Mouse (Mus musculus) megakaryocyte, embryonic 14.5 days (primary cell): ENCODE measurements at regions not wholly inside any gene's neighbourhood (a gene's known extent, or its start where the extent isn't known, plus 50 kb on each side); places are given as distances from the start of the nearest gene placed in this dataset.
"Not testable (repeated sequence)": the region's sequence is repeated elsewhere in the genome, so short reads cannot be mapped to it uniquely, and the experiment has no call there.

ENCODE experiments used
- H3K27me3 ChIP-seq: replicated peaks from 2 replicates; pipeline ENCODE3; 2012; ENCODE audit warnings: inconsistent platforms
- H3K36me3 ChIP-seq: replicated peaks from 2 replicates; pipeline ENCODE3; 2012; ENCODE audit warnings: low read length, inconsistent platforms, mixed read lengths
- H3K4me1 ChIP-seq: 2 replicates; pipeline ENCODE4 v1.6.1; 2012; ENCODE audit warnings: inconsistent platforms
- H3K4me3 ChIP-seq: replicated peaks from 2 replicates; pipeline ENCODE3; 2012; ENCODE audit warnings: moderate library complexity, mild to moderate bottlenecking, inconsistent platforms
- H3K9me3 ChIP-seq: 2 replicates; pipeline ENCODE4 v1.6.1; 2012; ENCODE audit warnings: inconsistent platforms
- FLI1 ChIP-seq: IDR thresholded peaks from 2 replicates; pipeline ENCODE4 v1.6.1; 2012; ENCODE audit warnings: low read length, inconsistent platforms, mixed read lengths
- GATA1 ChIP-seq: IDR thresholded peaks from 3 replicates; pipeline ENCODE4 v1.6.1; 2012; ENCODE audit warnings: mixed read lengths, low read length, inconsistent platforms, borderline replicate concordance

GRCm38 (mm10) chr19:27123806-27124469, 92.3 kb upstream of the Vldlr start:
- H3K4me3 ChIP-seq = peak overlapping the region; percentile 73
- peaks cover 62% of the 10 kb centered on the region for H3K4me1 ChIP-seq
- TF ChIP-seq GATA1 = no peak
- no peak for TF ChIP-seq FLI1
- H3K36me3 ChIP-seq = peaks cover 23% of the 10 kb centered on the region
- H3K27me3 ChIP-seq = no peaks in the 10 kb centered on the region
- H3K9me3 ChIP-seq = peaks cover 9% of the 10 kb centered on the region

GRCm38 (mm10) chr19:27128501-27128900, 87.8 kb upstream of the Vldlr start:
- H3K27me3 ChIP-seq = not testable (repeated sequence)

GRCm38 (mm10) chr19:27134360-27134759, 81.9 kb upstream of the Vldlr start:
- TF ChIP-seq FLI1 (no peak), GATA1 (no peak)
- Histone ChIP-seq H3K9me3 (no peaks in the 10 kb centered on the region), H3K4me3 (no peak overlapping the region), H3K36me3 (peaks cover 14% of the 10 kb centered on the region), H3K27me3 (no peaks in the 10 kb centered on the region), H3K4me1 (peaks cover 66% of the 10 kb centered on the region)

More at GRCm38 (mm10) chr19:27128501-27128900, 87.8 kb upstream of the Vldlr start:
- peaks cover 14% of the 10 kb centered on the region for H3K36me3 ChIP-seq
- H3K4me3 ChIP-seq = peak overlapping the region; percentile 87
- peaks cover 48% of the 10 kb centered on the region for H3K4me1 ChIP-seq
- not testable (repeated sequence) for H3K9me3 ChIP-seq

- H3K36me3 ChIP-seq = peaks cover 19% of the 10 kb centered on the region
- H3K4me3 ChIP-seq = peak overlapping the region; percentile 86
- peaks cover 92% of the 10 kb centered on the region for H3K4me1 ChIP-seq
- no peaks in the 10 kb centered on the region for H3K27me3 ChIP-seq
- no peak for TF ChIP-seq FLI1
- TF ChIP-seq GATA1 = peak; percentile 36; the same call in 1 of the 3 replicates
- peaks cover 4% of the 10 kb centered on the region; the same call in 1 of the 2 replicates for H3K9me3 ChIP-seq
Observed at GRCm38 (mm10) chr19:27140892-27141291, 75.4 kb upstream of the Vldlr start.

- TF ChIP-seq GATA1 = no peak
- no peak for TF ChIP-seq FLI1
- H3K27me3 ChIP-seq = no peaks in the 10 kb centered on the region
- peak overlapping the region; percentile 21 for H3K4me3 ChIP-seq
- H3K4me1 ChIP-seq = peaks cover 92% of the 10 kb centered on the region
- H3K36me3 ChIP-seq = peaks cover 24% of the 10 kb centered on the region
- peaks cover 4% of the 10 kb centered on the region; the same call in 1 of the 2 replicates for H3K9me3 ChIP-seq
Observed at GRCm38 (mm10) chr19:27142181-27142580, 74.1 kb upstream of the Vldlr start.

- Histone ChIP-seq H3K36me3 (peaks cover 24% of the 10 kb centered on the region), H3K4me1 (peaks cover 92% of the 10 kb centered on the region), H3K9me3 (peaks cover 1% of the 10 kb centered on the region; the same call in 1 of the 2 replicates), H3K4me3 (peak overlapping the region; percentile 0), H3K27me3 (no peaks in the 10 kb centered on the region)
- TF ChIP-seq FLI1 (no peak), GATA1 (no peak)
Observed at GRCm38 (mm10) chr19:27147404-27147803, 68.9 kb upstream of the Vldlr start.

GRCm38 (mm10) chr19:27148330-27148729, 68.0 kb upstream of the Vldlr start:
- peaks cover 17% of the 10 kb centered on the region for H3K36me3 ChIP-seq
- no peak for TF ChIP-seq GATA1
- no peak for TF ChIP-seq FLI1
- H3K4me3 ChIP-seq = peak overlapping the region; percentile 51
- no peaks in the 10 kb centered on the region for H3K27me3 ChIP-seq
- peaks cover 89% of the 10 kb centered on the region for H3K4me1 ChIP-seq
- H3K9me3 ChIP-seq = no peaks in the 10 kb centered on the region

- Histone ChIP-seq H3K9me3 (peaks cover 5% of the 10 kb centered on the region), H3K4me3 (peak overlapping the region; percentile 68), H3K36me3 (peaks cover 18% of the 10 kb centered on the region), H3K4me1 (peaks cover 79% of the 10 kb centered on the region), H3K27me3 (no peaks in the 10 kb centered on the region)
- TF ChIP-seq GATA1 = peak; percentile 71; the same call in 1 of the 3 replicates
- TF ChIP-seq FLI1 = peak; percentile 85; the same call in 1 of the 2 replicates
Observed at GRCm38 (mm10) chr19:27149567-27149966, 66.7 kb upstream of the Vldlr start.

GRCm38 (mm10) chr19:27161933-27162332, 54.4 kb upstream of the Vldlr start:
- Histone ChIP-seq H3K4me3 (no peak overlapping the region), H3K27me3 (no peaks in the 10 kb centered on the region), H3K9me3 (peaks cover 4% of the 10 kb centered on the region), H3K4me1 (peaks cover 36% of the 10 kb centered on the region), H3K36me3 (peaks cover 11% of the 10 kb centered on the region)
- TF ChIP-seq GATA1 (no peak), FLI1 (no peak)
